Mouse (Mus musculus): ENCODE results near the gene Wnt2.

The Wnt2 gene

DNA sequence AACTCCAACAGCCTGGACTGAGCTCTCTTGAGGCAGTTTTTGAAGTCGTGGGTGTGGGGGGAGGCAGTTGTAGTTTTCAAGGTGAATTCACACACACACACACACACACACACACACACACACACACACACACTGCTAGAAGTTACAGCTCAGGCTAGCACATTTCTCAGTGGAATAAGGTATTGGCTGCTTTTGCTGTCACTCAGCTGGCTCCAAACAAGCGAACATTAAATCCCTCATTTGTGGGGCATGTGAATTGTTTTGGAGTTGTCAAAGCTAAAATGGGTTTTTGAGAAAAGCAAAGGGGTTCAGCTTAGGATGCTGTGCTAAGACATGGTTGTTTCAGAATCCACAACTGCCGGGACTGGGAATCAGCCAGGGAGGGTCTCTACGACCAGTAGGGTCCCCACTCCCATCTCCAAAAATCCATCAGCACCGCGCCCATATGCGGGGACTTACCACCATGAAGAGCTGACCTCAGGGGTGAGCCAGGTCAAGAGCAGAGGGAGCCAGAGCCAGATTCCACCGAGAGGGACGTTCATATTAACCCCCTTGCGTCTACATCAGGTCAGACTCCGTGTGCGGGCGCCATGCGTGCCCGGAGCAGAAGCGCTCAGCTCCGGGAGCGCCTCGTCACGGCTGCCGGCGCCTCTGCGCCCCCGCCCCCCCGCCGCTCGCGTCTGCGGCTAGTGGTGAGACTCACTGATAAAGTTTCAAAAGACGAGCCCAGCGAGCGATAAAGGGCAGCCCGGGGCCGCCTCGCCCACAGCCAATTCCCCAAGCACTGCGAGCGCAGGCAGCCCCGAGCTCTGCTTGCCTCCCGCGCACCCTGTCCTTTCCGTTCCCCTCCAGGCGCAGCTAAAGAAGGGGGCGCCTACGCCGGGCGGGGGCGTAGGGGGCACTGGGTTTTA lies at the start of gene Wnt2:
Gene Wnt2 (minus strand): TSS at position 840 of the 911 bp plus-strand sequence.
- in situ Hi-C loops (cut with MboI, MseI): no loop called here

DNA sequence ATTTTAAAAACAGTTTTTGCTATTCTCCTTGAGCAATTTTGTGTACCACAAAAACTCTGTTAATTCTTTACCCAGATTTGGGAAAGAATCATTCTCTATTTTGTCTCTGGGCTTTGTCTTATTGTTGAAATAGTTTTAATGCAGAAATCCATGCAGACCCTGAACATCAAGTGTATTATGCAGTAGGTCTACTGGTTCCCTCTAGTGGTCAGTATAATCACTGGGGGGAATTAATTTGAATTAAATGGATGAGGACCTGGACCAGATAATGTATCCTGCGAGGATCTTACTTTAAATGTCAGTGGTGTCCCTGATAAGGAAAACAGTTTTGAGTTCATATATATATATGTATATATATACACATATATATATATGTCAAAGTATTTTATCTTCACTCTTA lies 48.2 kb upstream of the Wnt2 start:
- in situ Hi-C loops (cut with MboI, MseI): no loop called here

DNA sequence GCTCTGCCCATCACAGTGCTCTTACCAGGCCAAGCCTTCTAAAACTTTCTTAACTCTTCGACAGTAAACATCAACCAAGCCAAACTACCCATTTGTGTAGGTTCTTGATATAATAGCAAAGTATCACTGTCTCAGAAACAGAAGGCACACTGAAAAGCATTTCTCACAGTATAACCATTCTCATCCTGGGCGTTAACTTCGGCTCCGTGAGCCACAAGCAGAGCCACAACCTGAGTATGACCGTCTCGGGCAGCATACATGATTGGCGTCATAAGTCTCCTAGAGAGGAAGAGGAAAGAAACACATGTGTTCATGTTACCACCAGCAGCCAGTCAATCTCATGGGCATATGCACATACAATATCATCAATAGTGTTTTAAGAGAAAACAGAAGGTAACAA lies 46.6 kb upstream of the Wnt2 start:
- in situ Hi-C loops (cut with MboI, MseI): no loop called here

GRCm38 (mm10) chr6:18076577-18076976 lies 46.2 kb upstream of the Wnt2 start:
- in situ Hi-C loops (cut with MboI, MseI): no loop called here

GRCm38 (mm10) chr6:18057899-18058298 lies 27.5 kb upstream of the Wnt2 start:
- in situ Hi-C loops (cut with MboI, MseI): no loop called here

DNA sequence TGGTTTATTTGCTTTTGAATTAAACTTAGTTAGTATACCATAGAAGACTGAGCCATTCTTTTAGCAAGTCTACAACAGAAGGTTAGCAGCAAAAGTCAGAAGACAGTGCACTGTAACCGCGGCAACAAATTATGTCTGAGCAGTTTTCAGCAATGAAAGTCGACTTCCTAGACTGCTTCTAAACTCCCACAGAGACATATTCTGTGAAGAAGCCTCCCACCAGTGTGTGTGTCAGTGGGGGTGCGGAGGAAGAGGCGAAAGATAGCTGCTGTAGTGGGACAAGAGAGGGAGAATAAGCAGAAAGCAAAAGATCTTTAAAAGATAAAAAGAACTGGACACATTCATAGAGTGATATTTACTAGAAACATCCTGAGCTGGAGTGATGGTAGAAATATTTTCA lies 21.3 kb upstream of the Wnt2 start:
- in situ Hi-C loops (cut with MboI, MseI): no loop called here

- in situ Hi-C loops (cut with MboI, MseI): no loop called here
Observed at GRCm38 (mm10) chr6:18044299-18044698, 13.9 kb upstream of the Wnt2 start.

GRCm38 (mm10) chr6:18043172-18043571 lies 12.8 kb upstream of the Wnt2 start:
- in situ Hi-C loops (cut with MboI, MseI): no loop called here

DNA sequence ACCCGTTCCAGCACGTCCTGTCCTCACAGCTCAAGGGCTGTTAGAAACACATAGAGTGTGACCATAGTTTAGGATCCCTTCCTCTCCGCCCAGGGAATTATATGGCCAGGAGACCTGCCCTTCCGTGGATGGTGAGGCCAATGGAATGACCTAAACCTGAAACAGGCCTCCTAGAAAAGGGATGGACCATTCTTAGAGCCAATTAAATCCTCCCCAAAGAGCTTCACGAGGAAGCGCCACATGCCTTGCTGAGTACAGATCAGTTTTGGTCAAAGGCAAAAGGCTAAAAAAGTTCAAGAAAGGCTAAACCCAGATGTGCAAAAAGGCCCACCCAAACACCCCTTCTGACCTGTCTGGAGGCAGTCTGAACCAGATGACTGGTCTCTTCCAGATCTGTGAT lies 1.9 kb upstream of the Wnt2 start:
- in situ Hi-C loops (cut with MboI, MseI): no loop called here

GRCm38 (mm10) chr6:18031509-18032010 lies 1.2 kb upstream of the Wnt2 start:
- in situ Hi-C loops (cut with MboI, MseI): no loop called here

GRCm38 (mm10) chr6:18030868-18031508 lies 603 bp upstream of the Wnt2 start:
- in situ Hi-C loops (cut with MboI, MseI): no loop called here

GRCm38 (mm10) chr6:18024133-18024794 lies 6.1 kb downstream of the Wnt2 start:
- in situ Hi-C loops (cut with MboI, MseI): no loop called here

GRCm38 (mm10) chr6:18013346-18013745 lies 17.0 kb downstream of the Wnt2 start:
- in situ Hi-C loops (cut with MboI, MseI): no loop called here

DNA sequence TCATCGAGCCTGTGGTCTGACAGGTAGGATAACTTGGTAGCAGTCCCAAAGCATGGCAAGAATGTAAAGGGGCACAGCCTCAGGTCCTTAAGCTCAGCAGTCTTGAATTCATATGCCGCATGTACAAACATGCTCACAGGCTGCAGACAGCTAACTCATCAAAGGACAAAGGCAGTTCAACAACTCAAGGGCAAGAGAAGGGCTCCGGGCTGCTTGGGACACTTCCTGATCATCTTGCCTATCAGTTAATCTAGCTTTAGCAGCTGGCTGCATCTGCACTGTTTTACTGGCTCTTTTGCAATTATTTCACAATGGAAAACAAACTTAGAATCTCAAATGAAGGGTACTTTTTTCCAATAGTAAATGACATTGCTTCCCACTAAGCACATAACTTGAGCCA lies 23.0 kb downstream of the Wnt2 start:
- in situ Hi-C loops (cut with MboI, MseI): no loop called here

- in situ Hi-C loops (cut with MboI, MseI): no loop called here
Observed at GRCm38 (mm10) chr6:18002065-18002464, 28.3 kb downstream of the Wnt2 start.

DNA sequence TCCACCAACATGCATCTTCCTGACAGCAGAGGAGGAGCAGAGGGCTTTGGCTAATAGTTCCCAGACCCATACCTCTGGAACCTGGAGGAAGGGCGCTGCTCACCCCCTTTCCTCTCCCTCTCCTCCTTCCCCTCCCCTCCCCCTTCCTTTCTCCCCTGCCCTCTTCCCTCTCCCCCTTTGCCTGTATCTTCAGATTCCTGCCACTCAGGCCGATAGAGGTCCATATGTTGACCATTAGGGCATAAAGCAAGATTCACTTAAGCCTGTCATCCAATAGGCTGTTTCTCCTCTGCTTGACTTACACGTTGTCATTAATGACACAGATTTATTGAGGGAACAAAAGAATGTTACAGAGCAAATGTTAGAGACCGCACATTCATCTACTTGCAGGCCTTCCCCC lies 31.9 kb downstream of the Wnt2 start:
- in situ Hi-C loops (cut with MboI, MseI): no loop called here

DNA sequence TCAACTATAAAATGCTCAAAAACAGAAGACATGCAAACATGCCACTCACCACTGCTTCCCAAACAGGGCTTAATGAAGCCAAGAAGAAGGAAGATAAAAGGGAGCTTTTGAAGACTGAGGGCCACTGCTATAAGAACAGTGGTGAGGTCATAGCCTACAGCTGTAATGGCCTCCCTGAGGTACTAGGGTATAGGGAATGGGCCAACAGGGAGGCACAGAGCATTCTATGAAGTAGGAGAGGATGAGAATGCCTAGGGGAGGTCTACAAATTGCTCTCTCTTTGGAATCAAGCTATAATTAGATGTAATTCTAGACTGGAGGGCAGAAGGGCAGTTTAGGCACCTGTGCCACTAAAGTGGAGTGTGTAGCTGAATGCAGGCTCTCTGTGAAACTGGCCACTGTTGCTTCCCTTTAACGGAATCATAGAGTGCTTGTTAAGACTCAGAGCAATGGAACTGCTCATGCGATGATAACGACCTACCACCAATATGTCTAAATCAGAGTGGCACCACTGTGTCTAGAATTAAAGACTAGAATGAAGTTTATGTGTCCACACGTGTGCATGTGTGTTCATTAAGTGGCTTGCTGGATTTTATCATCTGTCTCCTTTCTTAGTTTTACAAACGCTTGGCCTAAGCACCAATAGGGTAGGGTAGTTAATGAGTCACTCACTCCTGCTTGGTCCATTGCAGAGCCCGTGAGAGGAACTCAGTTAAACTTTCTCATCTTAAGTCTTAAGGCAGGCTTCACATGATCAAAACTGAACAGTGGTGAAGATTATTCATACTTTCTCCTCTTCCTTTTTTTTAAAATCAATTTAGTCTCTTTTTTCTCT lies 35.2 kb downstream of the Wnt2 start:
- in situ Hi-C loops (cut with MboI, MseI): no loop called here

DNA sequence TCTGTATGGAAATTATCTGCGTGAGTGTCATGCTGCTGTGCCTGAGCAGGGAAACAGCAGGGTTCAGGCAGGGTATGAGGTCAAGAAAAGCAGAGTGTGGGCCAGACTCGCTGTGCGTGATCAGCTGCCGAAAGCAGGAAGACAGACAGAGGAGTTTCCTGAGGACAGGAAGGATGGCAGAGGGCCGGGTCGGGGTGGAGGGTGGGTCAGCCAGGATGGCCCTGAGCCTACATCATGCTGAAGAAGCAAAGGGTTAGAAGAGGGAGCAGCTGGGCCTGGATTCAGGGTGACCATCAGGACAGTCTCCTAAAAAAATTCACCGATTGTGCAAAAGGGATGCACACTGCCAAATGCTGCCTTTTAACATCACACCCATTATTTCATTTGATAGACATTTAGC lies 38.8 kb downstream of the Wnt2 start:
- in situ Hi-C loops (cut with MboI, MseI): no loop called here

DNA sequence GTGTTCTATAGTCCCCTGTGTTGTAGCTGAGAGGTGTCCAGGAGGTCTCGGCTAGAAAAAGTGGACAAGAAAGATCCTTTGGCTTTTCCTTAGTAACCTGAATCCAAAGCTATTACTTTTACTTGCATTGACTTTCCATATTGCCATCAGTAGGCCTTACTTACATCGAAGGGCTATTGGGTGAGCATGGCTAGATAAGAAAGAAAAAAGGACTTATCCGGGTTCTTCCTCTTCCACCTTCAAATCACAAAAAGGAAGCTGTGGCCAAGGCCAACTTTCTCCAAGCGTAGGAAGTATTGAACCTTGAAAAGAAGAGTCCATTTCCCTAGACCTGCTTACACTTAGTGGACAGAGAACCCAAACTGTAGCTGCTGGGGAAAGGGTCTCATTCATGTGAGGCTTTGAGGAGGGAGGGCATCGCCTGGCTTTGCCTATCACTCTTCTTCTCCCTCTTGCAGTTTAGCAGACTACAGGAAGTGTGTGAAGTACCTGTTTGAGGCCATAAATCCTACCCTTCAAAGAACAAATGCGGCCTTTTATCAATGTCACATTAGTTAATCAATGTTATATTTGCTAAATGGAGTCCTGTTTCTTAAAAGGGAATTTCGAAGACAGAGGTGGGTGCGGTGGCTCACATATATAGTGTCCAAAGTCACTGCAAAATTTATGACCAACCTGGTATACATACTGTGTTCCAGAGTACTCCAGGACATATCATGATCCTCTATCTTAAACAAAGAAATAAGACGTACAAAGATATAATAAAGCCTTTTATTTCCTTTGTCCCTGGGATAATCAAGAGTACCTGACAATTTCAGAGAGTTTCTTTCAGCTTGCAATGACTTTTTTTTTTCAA lies 40.0 kb downstream of the Wnt2 start:
- in situ Hi-C loops (cut with MboI, MseI): no loop called here

GRCm38 (mm10) chr6:17979361-17979760 lies 51.0 kb downstream of the Wnt2 start:
- in situ Hi-C loops (cut with MboI, MseI): no loop called here

- in situ Hi-C loops (cut with MboI, MseI): no loop called here
Observed at GRCm38 (mm10) chr6:17978881-17979280, 51.5 kb downstream of the Wnt2 start.
